Mouse (Mus musculus): ENCODE results near the gene Tmc7. TPM values are rescaled to one million over a fixed set of nuclear protein-coding genes. Genes with fewer than 3 reads are reported as not detected.

The Tmc7 gene
- polyA plus RNA-seq, 1 experiment from 2014 or later = 2.3 TPM

GRCm38 (mm10) chr7:118609815-118610214, 25.3 kb upstream of the Tmc7 start:
- WGBS = 76% methylated on average over 7 of the region's 7 CpGs
- Histone ChIP-seq H3K4me1 (peaks cover 7% of the 10 kb centered on the region; the same call in 1 of the 2 replicates), H3K27ac (no peak overlapping the region), H3K4me3 (no peak overlapping the region), H3K9me3 (no peaks in the 10 kb centered on the region), H3K4me2 (no peak overlapping the region), H3K9ac (no peak overlapping the region), H3K36me3 (no peaks in the 10 kb centered on the region), H3K27me3 (no peaks in the 10 kb centered on the region)
- ATAC-seq (ENCODE audit: borderline replicate concordance, extremely low read depth, low FRiP score, low TSS enrichment) = no peak

DNA sequence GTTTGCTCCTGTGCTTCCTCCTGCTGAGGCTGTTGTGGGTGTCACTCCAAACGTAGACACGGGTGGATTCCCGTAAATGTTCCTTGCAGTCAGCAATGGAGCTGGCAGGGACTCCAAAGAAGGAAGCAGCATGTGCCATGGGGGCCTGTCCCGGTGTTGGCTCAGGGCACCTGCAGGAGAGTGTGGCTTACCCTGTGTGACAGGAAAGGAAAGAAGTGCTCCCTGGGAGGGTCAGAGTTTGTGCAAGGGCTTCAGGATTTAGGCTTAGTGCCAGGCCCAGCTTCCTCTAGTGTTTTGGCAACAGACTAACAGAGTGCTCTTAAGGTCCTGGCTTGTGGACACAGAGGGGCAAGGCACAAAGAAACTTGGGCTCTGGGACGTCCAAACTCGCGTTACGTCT, 20.3 kb upstream of the Tmc7 start:
- 56% methylated on average over 8 of the region's 8 CpGs for WGBS
- Histone ChIP-seq H3K4me1 (peaks cover 6% of the 10 kb centered on the region; the same call in 1 of the 2 replicates), H3K9ac (no peak overlapping the region), H3K4me3 (no peak overlapping the region), H3K27me3 (peaks cover under 1% of the 10 kb centered on the region; the same call in 1 of the 2 replicates), H3K36me3 (no peaks in the 10 kb centered on the region), H3K4me2 (no peak overlapping the region), H3K27ac (no peak overlapping the region; the same call in 1 of the 2 replicates), H3K9me3 (no peaks in the 10 kb centered on the region)
- peak; percentile 57 for ATAC-seq (ENCODE audit: borderline replicate concordance, extremely low read depth, low FRiP score, low TSS enrichment)

DNA sequence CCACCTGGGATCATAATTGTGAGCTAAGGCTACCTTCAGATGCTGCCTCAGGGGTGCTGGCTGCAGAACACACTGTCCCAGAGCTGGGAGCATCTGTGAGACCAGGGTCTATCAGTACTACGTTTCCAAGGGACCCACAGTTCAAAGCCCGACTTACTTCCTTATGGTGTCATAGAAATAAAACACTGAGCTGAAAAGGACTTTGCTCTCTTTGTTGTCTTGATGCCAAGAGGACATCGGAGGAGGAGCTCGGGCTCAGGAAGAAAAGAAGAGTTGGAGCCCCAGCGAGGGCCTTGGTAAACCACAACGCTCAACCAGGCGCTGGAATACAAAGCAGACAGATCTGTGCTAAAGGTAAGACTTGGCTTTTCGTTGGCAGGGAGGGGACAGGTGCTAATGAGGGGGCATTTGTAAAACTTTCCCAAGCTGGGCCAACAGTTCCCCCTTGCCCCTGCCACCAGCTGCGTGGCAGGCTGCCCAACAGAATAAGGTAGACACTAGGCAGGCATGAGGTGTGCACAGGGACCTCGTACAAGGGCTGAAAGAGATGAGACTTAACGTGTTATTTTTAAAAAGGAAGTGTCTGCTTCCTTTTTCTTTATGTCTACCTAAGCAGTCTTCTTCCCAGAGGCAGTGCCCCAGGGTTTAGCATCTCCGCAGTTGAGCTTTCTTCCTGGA, 15.6 kb upstream of the Tmc7 start:
- 69% methylated on average over 12 of the region's 12 CpGs for WGBS

DNA sequence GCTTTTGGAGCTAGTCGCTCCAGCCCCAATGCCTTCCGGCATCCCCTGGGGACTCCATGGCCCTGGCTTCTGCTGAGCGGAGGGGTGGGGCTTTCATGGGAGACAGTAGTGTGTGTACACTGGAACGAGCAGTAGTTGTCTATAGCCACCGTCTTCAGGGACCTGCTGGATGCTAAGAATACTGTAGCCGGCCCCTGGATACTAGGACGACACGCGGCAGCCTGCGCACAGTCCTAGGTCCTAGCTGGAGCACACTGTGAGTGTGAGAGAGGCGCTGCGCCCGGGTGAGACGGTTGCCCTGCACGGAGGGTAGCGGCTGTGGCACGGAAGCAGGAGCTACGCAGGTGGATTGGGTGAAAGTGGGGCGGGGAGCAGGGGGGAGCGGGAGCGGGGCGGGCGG, 12.7 kb upstream of the Tmc7 start, which contains the start of gene Tmc5:
Tmc5 (plus strand) TSS at position 97 of the 400 bp plus-strand sequence.
- Histone ChIP-seq H3K9ac (no peak within 1 kb of the TSS), H3K27ac (no peak within 1 kb of the TSS), H3K27me3 (peaks cover 47% of the 10 kb centered on the region), H3K4me1 (peaks cover 26% of the 10 kb centered on the region), H3K4me2 (peak within 1 kb of the TSS; percentile 48), H3K36me3 (no peaks in the 10 kb centered on the region), H3K9me3 (no peaks in the 10 kb centered on the region), H3K4me3 (peak within 1 kb of the TSS; percentile 12)
- WGBS = 6% methylated on average over 23 of the region's 23 CpGs
- no peak for ATAC-seq (ENCODE audit: borderline replicate concordance, extremely low read depth, low FRiP score, low TSS enrichment)

More for the DNA sequence above, 15.6 kb upstream of the Tmc7 start:
- no peaks in the 10 kb centered on the region for H3K36me3 ChIP-seq
- no peak overlapping the region for H3K4me3 ChIP-seq
- no peak overlapping the region for H3K9ac ChIP-seq
- peaks cover 40% of the 10 kb centered on the region for H3K27me3 ChIP-seq
- H3K9me3 ChIP-seq = no peaks in the 10 kb centered on the region
- no peak for ATAC-seq (ENCODE audit: borderline replicate concordance, extremely low read depth, low FRiP score, low TSS enrichment)
- H3K4me2 ChIP-seq = no peak overlapping the region
- no peak overlapping the region for H3K27ac ChIP-seq
- peaks cover 16% of the 10 kb centered on the region for H3K4me1 ChIP-seq

- Histone ChIP-seq H3K4me1 (peaks cover 26% of the 10 kb centered on the region), H3K27ac (no peak overlapping the region), H3K4me2 (no peak overlapping the region), H3K9me3 (no peaks in the 10 kb centered on the region), H3K27me3 (peaks cover 47% of the 10 kb centered on the region), H3K4me3 (no peak overlapping the region), H3K36me3 (no peaks in the 10 kb centered on the region), H3K9ac (no peak overlapping the region)
- 76% methylated on average over 11 of the region's 11 CpGs for WGBS
- ATAC-seq (ENCODE audit: borderline replicate concordance, extremely low read depth, low FRiP score, low TSS enrichment) = no peak
Observed at GRCm38 (mm10) chr7:118596271-118596670, 11.7 kb upstream of the Tmc7 start.

DNA sequence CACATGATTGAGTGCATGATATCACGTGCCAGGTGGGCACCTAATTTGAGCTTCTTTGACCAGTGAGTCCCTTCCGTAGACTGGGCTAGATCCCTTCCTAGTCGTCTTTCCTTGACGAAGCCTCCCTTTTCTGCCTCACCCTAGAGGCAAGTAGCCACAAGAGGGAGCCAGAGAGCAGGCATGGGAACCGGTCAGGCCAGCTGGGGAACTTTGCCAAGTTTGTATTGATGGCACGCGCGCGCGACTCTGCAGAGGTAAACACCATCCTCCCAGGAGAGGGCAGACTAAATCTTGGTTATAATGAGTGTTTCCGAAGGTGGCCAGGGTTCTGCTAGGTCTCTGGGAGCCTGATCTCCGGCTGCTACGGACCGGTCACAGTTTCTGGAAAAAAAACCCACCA, 10.7 kb upstream of the Tmc7 start:
- peak overlapping the region; percentile 12; the same call in 1 of the 2 replicates for H3K4me3 ChIP-seq
- ATAC-seq (ENCODE audit: borderline replicate concordance, extremely low read depth, low FRiP score, low TSS enrichment) = peak; percentile 29; the same call in 1 of the 2 replicates
- H3K9ac ChIP-seq = no peak overlapping the region
- H3K27me3 ChIP-seq = peaks cover 47% of the 10 kb centered on the region
- H3K9me3 ChIP-seq = no peaks in the 10 kb centered on the region
- H3K36me3 ChIP-seq = no peaks in the 10 kb centered on the region
- WGBS = 3% methylated on average over 14 of the region's 14 CpGs
- H3K4me2 ChIP-seq = peak overlapping the region; percentile 51
- H3K4me1 ChIP-seq = peaks cover 26% of the 10 kb centered on the region
- no peak overlapping the region for H3K27ac ChIP-seq

DNA sequence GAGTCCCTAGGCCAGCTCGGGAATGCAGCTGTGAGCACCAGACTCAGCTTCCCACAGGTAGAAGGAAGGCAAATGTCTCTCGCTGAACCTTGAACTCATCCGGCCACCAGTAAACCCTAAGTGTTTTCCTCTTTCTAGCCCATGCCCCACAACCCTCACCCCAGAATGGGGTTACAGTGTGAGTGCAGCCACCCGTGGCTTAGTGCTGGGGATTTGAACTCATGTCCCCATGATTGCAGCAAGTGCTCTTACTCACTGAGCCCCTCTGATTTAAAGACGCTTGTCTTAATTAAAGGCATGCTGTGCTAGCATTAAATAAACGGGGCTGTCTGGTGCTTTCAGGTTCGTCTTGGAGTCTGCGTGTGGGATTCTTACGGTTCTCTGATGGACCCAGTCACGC, 10.1 kb upstream of the Tmc7 start:
- ATAC-seq (ENCODE audit: borderline replicate concordance, extremely low read depth, low FRiP score, low TSS enrichment) = no peak
- Histone ChIP-seq H3K4me1 (peaks cover 26% of the 10 kb centered on the region), H3K27ac (no peak overlapping the region), H3K36me3 (no peaks in the 10 kb centered on the region), H3K4me3 (0 out of 2 replicates have a peak overlapping the region, but pooled peaks have one; percentile 12), H3K4me2 (peak overlapping the region; percentile 51), H3K9ac (no peak overlapping the region), H3K9me3 (no peaks in the 10 kb centered on the region), H3K27me3 (peaks cover 44% of the 10 kb centered on the region)
- 30% methylated on average over 10 of the region's 10 CpGs for WGBS

GRCm38 (mm10) chr7:118593567-118594407, 9.3 kb upstream of the Tmc7 start:
- H3K4me2 ChIP-seq = no peak overlapping the region
- peak; percentile 41; the same call in 1 of the 2 replicates for ATAC-seq (ENCODE audit: borderline replicate concordance, extremely low read depth, low FRiP score, low TSS enrichment)

GRCm38 (mm10) chr7:118592146-118592545, 7.6 kb upstream of the Tmc7 start:
- ATAC-seq (ENCODE audit: borderline replicate concordance, extremely low read depth, low FRiP score, low TSS enrichment) = no peak
- no peak overlapping the region for H3K9ac ChIP-seq
- H3K27ac ChIP-seq = no peak overlapping the region
- H3K9me3 ChIP-seq = no peaks in the 10 kb centered on the region
- H3K4me3 ChIP-seq = no peak overlapping the region
- no peaks in the 10 kb centered on the region for H3K36me3 ChIP-seq
- peaks cover 23% of the 10 kb centered on the region for H3K4me1 ChIP-seq
- WGBS = 40% methylated on average over 6 of the region's 6 CpGs
- H3K27me3 ChIP-seq = peaks cover 24% of the 10 kb centered on the region
- H3K4me2 ChIP-seq = no peak overlapping the region

More at GRCm38 (mm10) chr7:118593567-118594407, 9.3 kb upstream of the Tmc7 start:
- Histone ChIP-seq H3K4me3 (no peak overlapping the region), H3K36me3 (no peaks in the 10 kb centered on the region), H3K9me3 (no peaks in the 10 kb centered on the region), H3K27ac (0 out of 2 replicates have a peak overlapping the region, but pooled peaks have one; percentile 24), H3K9ac (no peak overlapping the region), H3K27me3 (peaks cover 38% of the 10 kb centered on the region), H3K4me1 (peaks cover 26% of the 10 kb centered on the region)
- 13% methylated on average over 9 of the region's 9 CpGs for WGBS

- H3K9me3 ChIP-seq = no peaks in the 10 kb centered on the region
- no peak overlapping the region for H3K4me2 ChIP-seq
- H3K4me3 ChIP-seq = no peak overlapping the region
- no peak overlapping the region for H3K27ac ChIP-seq
- H3K4me1 ChIP-seq = peaks cover 19% of the 10 kb centered on the region
- ATAC-seq (ENCODE audit: borderline replicate concordance, extremely low read depth, low FRiP score, low TSS enrichment) = no peak
- no peak overlapping the region for H3K9ac ChIP-seq
- H3K36me3 ChIP-seq = no peaks in the 10 kb centered on the region
- H3K27me3 ChIP-seq = peaks cover 12% of the 10 kb centered on the region; the same call in 1 of the 2 replicates
- WGBS = 86% methylated on average over 5 of the region's 5 CpGs
Observed at GRCm38 (mm10) chr7:118590726-118591305, 6.3 kb upstream of the Tmc7 start.

DNA sequence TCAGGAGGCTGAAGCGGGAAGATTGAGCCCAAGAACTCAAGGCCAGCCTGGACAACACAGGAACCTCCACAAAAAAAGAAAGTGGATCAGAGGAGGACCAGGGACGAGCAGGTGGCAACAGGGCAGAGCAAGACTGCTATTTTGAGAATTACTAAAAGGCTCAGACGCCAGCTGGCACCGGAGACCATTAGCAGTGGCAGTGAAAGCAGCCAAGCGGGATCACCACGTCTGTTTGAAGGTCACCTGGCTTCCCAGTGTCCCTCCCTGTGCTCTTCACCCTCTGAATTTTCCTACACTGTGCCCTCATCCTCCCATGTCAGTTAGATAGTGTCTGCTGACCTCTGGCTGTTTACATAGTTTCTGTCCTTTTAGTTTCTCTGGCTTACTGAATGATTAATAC, 1.3 kb upstream of the Tmc7 start:
- Histone ChIP-seq H3K4me1 (peaks cover 10% of the 10 kb centered on the region; the same call in 1 of the 2 replicates), H3K9ac (no peak overlapping the region), H3K9me3 (no peaks in the 10 kb centered on the region), H3K27me3 (no peaks in the 10 kb centered on the region), H3K27ac (no peak overlapping the region), H3K4me3 (no peak overlapping the region), H3K4me2 (no peak overlapping the region), H3K36me3 (no peaks in the 10 kb centered on the region)
- no peak for ATAC-seq (ENCODE audit: borderline replicate concordance, extremely low read depth, low FRiP score, low TSS enrichment)
- WGBS = 60% methylated on average over 6 of the region's 6 CpGs

Measured in lung, embryonic 15.5 days (tissue).